ENCODE assay signal across 9 mouse cellular contexts in genomic region chr14:100458727-100459447, GRCm38 (mm10).
DNase-seq lines count a peak whose midpoint lies in the region.
"Had no signal": no experiment of that assay in that cellular context is flagged by ENCODE, and none has a peak within 500 bp of the region (broad histone marks: within the 10 kb centered on the region; RNA-seq: fewer than 3 reads in every experiment).

No protein-coding gene starts in this region.

- WGBS in midbrain, embryonic 10.5 days = 15% methylated on average over 9 of the region's 9 CpGs

- peak overlapping the region; percentile 82 for H3K27ac ChIP-seq in midbrain, embryonic 10.5 days (replicated peaks)

- peak; percentile 97 for DNase-seq in ZHBTc4 (ENCODE audit: low read depth, low spot score)
- peak; percentile 56 to 59 for DNase-seq in cerebellum, postnatal 36 days
- DNase-seq in gastrocnemius, postnatal 25 days = peak; percentile 19
- DNase-seq in kidney, adult 18-20 months = peak; percentile 88
- peak; percentile 85 to 97 for DNase-seq in left cerebral cortex, postnatal 25 days (ENCODE audit: low spot score in 2 of 2)
- peak; percentile 88 for DNase-seq in midbrain, embryonic 10.5 days (ENCODE audit: low spot score)
- peak; percentile 85 to 89 for DNase-seq in right cerebral cortex, postnatal 36 days (ENCODE audit: low spot score in 2 of 2)
- no peak for DNase-seq in urinary bladder, adult 18-20 months (ENCODE audit: low spot score in 2 of 2)

- intact Hi-C loops in left cerebral cortex, postnatal 25 days (cut with DNase I) = loop anchor here (1.0 to 10.0 kb wide), 3 partner anchors 82 to 444 kb away; no protein-coding TSS in a partner anchor

- peak overlapping the region; percentile 33 for H3K4me3 ChIP-seq in midbrain, embryonic 10.5 days
- H3K4me3 ChIP-seq: erythroblast, embryonic 14.5 days had no signal

- H3K27me3 ChIP-seq in midbrain, embryonic 10.5 days (ENCODE audit: low read depth, poor library complexity, severe bottlenecking) = peaks cover 10% of the 10 kb centered on the region; the same call in 1 of the 2 replicates

- peaks cover 50% of the 10 kb centered on the region for H3K4me1 ChIP-seq in midbrain, embryonic 10.5 days

- H3K36me3 ChIP-seq in midbrain, embryonic 10.5 days = no peaks in the 10 kb centered on the region

- H3K9me3 ChIP-seq in midbrain, embryonic 10.5 days (replicated peaks) = no peaks in the 10 kb centered on the region

Comparison
In these comparisons a context has a peak if more than half of its experiments do, and no peak if none do; other contexts are left out.
1. DNase-seq: peak in ZHBTc4 (single experiment), cerebellum, postnatal 36 days (2 of 2), gastrocnemius, postnatal 25 days (single experiment), kidney, adult 18-20 months (single experiment), left cerebral cortex, postnatal 25 days (2 of 2), midbrain, embryonic 10.5 days (single experiment) and right cerebral cortex, postnatal 36 days (2 of 2); none in urinary bladder, adult 18-20 months (0 of 2).